Mouse (Mus musculus) liver, adult 2 months (tissue): ENCODE data around the gene Syt1. TPM values are rescaled to one million over a fixed set of nuclear protein-coding genes. Genes with fewer than 3 reads are reported as not detected.

ENCODE experiments used
- DNase-seq: peaks from one replicate; pipeline ENCODE4 v3.0.0-alpha.2; 2011; ENCODE audit warnings: low read depth, low spot score; ENCODE audit errors: extremely low read depth
- H3K27ac ChIP-seq: fragments of 200-500 bp; replicated peaks from 2 replicates; pipeline ENCODE4 v1.5.1; 2012; ENCODE audit warnings: low read depth, mild to moderate bottlenecking, control low read depth, inconsistent platforms, low read length; ENCODE audit not compliant: insufficient read depth
- H3K27me3 ChIP-seq: fragments of 200-500 bp; 2 replicates; pipeline ENCODE4 v1.6.1; 2012; ENCODE audit warnings: mild to moderate bottlenecking, moderate library complexity, low read length, inconsistent platforms; ENCODE audit not compliant: control insufficient read depth, insufficient read depth
- H3K36me3 ChIP-seq: fragments of 200-500 bp; 2 replicates; pipeline ENCODE4 v1.6.1; 2012; ENCODE audit warnings: low read length, inconsistent platforms; ENCODE audit not compliant: control insufficient read depth, insufficient read depth
- H3K4me1 ChIP-seq: fragments of 200-500 bp; 2 replicates; pipeline ENCODE4 v1.6.1; 2011; ENCODE audit warnings: low read length; ENCODE audit not compliant: control insufficient read depth, insufficient read depth
- H3K4me3 ChIP-seq: fragments of 200-500 bp; 2 replicates; pipeline ENCODE4 v1.5.1; 2011; ENCODE audit warnings: low read depth, mild to moderate bottlenecking, control low read depth, low read length, moderate library complexity; ENCODE audit not compliant: insufficient read depth
- H3K79me2 ChIP-seq: fragments of 200-500 bp; 2 replicates; pipeline ENCODE4 v1.6.1; 2012; ENCODE audit warnings: inconsistent platforms, mild to moderate bottlenecking, low read length, moderate library complexity; ENCODE audit not compliant: control insufficient read depth, insufficient read depth
- H3K9ac ChIP-seq: fragments of 200-500 bp; 2 replicates; pipeline ENCODE4 v1.6.1; 2012; ENCODE audit warnings: low read depth, mild to moderate bottlenecking, control low read depth, inconsistent platforms, low read length
- CTCF ChIP-seq: fragments of 200-500 bp; IDR thresholded peaks from 2 replicates; pipeline ENCODE4 v1.5.1; 2011; ENCODE audit warnings: low read depth, low read length, control low read depth
- POLR2A ChIP-seq: fragments of 200-500 bp; IDR thresholded peaks from 2 replicates; pipeline ENCODE4 v1.6.1; 2011; ENCODE audit warnings: low read length, control low read depth; ENCODE audit not compliant: insufficient read depth; ENCODE audit errors: extremely low read depth
- WGBS: fragments of 180-500 bp; shearing (Covaris S2); methylation state at CpG from one replicate; pipeline ENCODE4 v1.1.7; 2018; 5-methylcytosine and 5-hydroxymethylcytosine counted together
- polyA plus RNA-seq: library from polyadenylated mRNA; depleted of rRNA; stranded (reverse); fragments of >200 nt; gene quantifications from 2 replicates; pipeline ENCODE4 v1.2.3, GENCODE M21; 2012
- total RNA-seq: library from RNA; depleted of rRNA; stranded (reverse); fragments of >200 nt; gene quantifications from 2 replicates; pipeline ENCODE4 v1.2.3, GENCODE M21; 2014

The Syt1 gene
- total and polyA plus RNA-seq, 2 experiments = 2.5 to 5.8 TPM

GRCm38 (mm10) chr10:108884520-108884919 is 126.3 kb downstream of the Syt1 start:
- Histone ChIP-seq H3K27ac (no peak overlapping the region), H3K4me1 (peaks cover 2% of the 10 kb centered on the region; the same call in 1 of the 2 replicates), H3K4me3 (no peak overlapping the region), H3K27me3 (no peaks in the 10 kb centered on the region), H3K79me2 (no peaks in the 10 kb centered on the region), H3K9ac (no peak overlapping the region), H3K36me3 (no peaks in the 10 kb centered on the region)
- DNase-seq = no peak
- 80% methylated on average over 1 of the region's 1 CpGs for WGBS
- TF ChIP-seq CTCF (no peak), POLR2A (no peak)

- H3K36me3 ChIP-seq = no peaks in the 10 kb centered on the region
- no peaks in the 10 kb centered on the region for H3K4me1 ChIP-seq
- DNase-seq = no peak
- no peak overlapping the region for H3K9ac ChIP-seq
- WGBS = 93% methylated on average over 2 of the region's 2 CpGs
- no peaks in the 10 kb centered on the region for H3K79me2 ChIP-seq
- H3K27me3 ChIP-seq = no peaks in the 10 kb centered on the region
- TF ChIP-seq POLR2A (no peak), CTCF (no peak)
- no peak overlapping the region for H3K4me3 ChIP-seq
- H3K27ac ChIP-seq = no peak overlapping the region
Observed at GRCm38 (mm10) chr10:108880372-108880771, 130.4 kb downstream of the Syt1 start.

GRCm38 (mm10) chr10:108875730-108876129 is 135.1 kb downstream of the Syt1 start:
- Histone ChIP-seq H3K27me3 (no peaks in the 10 kb centered on the region), H3K9ac (no peak overlapping the region), H3K4me3 (no peak overlapping the region), H3K27ac (no peak overlapping the region), H3K36me3 (no peaks in the 10 kb centered on the region), H3K4me1 (no peaks in the 10 kb centered on the region), H3K79me2 (no peaks in the 10 kb centered on the region)
- 82% methylated on average over 5 of the region's 5 CpGs for WGBS
- no peak for DNase-seq
- TF ChIP-seq CTCF (no peak), POLR2A (no peak)

- H3K36me3 ChIP-seq = no peaks in the 10 kb centered on the region
- TF ChIP-seq CTCF (no peak), POLR2A (no peak)
- no peak overlapping the region for H3K9ac ChIP-seq
- H3K27ac ChIP-seq = no peak overlapping the region
- H3K79me2 ChIP-seq = no peaks in the 10 kb centered on the region
- H3K4me3 ChIP-seq = no peak overlapping the region
- H3K4me1 ChIP-seq = no peaks in the 10 kb centered on the region
- DNase-seq = no peak
- H3K27me3 ChIP-seq = no peaks in the 10 kb centered on the region
- WGBS = 67% methylated on average over 4 of the region's 4 CpGs
Observed at GRCm38 (mm10) chr10:108874687-108875086, 136.1 kb downstream of the Syt1 start.

GRCm38 (mm10) chr10:108872359-108872758 is 138.4 kb downstream of the Syt1 start:
- DNase-seq = no peak
- Histone ChIP-seq H3K4me3 (no peak overlapping the region), H3K9ac (no peak overlapping the region), H3K27ac (no peak overlapping the region), H3K36me3 (no peaks in the 10 kb centered on the region), H3K27me3 (no peaks in the 10 kb centered on the region), H3K4me1 (no peaks in the 10 kb centered on the region), H3K79me2 (no peaks in the 10 kb centered on the region)
- TF ChIP-seq POLR2A (no peak), CTCF (no peak)
- 87% methylated on average over 6 of the region's 6 CpGs for WGBS

GRCm38 (mm10) chr10:108870586-108870985 is 140.2 kb downstream of the Syt1 start:
- WGBS = 77% methylated on average over 4 of the region's 4 CpGs
- TF ChIP-seq CTCF (no peak), POLR2A (no peak)
- no peak overlapping the region for H3K27ac ChIP-seq
- no peak overlapping the region for H3K4me3 ChIP-seq
- no peaks in the 10 kb centered on the region for H3K79me2 ChIP-seq
- H3K9ac ChIP-seq = no peak overlapping the region
- DNase-seq = no peak
- no peaks in the 10 kb centered on the region for H3K36me3 ChIP-seq
- H3K27me3 ChIP-seq = no peaks in the 10 kb centered on the region
- no peaks in the 10 kb centered on the region for H3K4me1 ChIP-seq
